ENCODE assay signal across 8 mouse cellular contexts in genomic region chrX:75874332-75875291, GRCm38 (mm10). TPM values are rescaled to one million over a fixed set of nuclear protein-coding genes. Genes with fewer than 3 reads are reported as not detected.
A peak's percentile ranks its signal among the peaks of the same experiment; 100 is the strongest.
DNase-seq lines count a peak whose midpoint lies in the region; ATAC-seq lines count a peak whose summit lies in the region.

Gene Pls3, minus strand, starts transcription at chrX:75875182.

- no peaks in the 10 kb centered on the region for H3K9me3 ChIP-seq in embryonic facial prominence, embryonic 10.5 days
- H3K9me3 ChIP-seq in intestine, embryonic 16.5 days (ENCODE audit: control insufficient read depth, low read length) = no peaks in the 10 kb centered on the region

- ATAC-seq in granulocyte monocyte progenitor cell, adult 5-6 weeks (replicated peaks; ENCODE audit: poor library complexity, severe bottlenecking) = peak; percentile 100
- peak; percentile 98 for ATAC-seq in intestine, embryonic 16.5 days
- ATAC-seq in megakaryocyte progenitor cell, adult 5-6 weeks (replicated peaks; ENCODE audit: poor library complexity) = peak; percentile 99
- no peak for ATAC-seq in monocyte, adult 5-6 weeks (replicated peaks; ENCODE audit: insufficient number of reproducible peaks, low FRiP score, low TSS enrichment, poor library complexity, severe bottlenecking)

- H3K4me1 ChIP-seq in embryonic facial prominence, embryonic 10.5 days = peaks cover 7% of the 10 kb centered on the region; the same call in 1 of the 2 replicates
- no peaks in the 10 kb centered on the region for H3K4me1 ChIP-seq in intestine, embryonic 16.5 days (ENCODE audit: control insufficient read depth, insufficient read depth, low read length)

- no peaks in the 10 kb centered on the region for H3K36me3 ChIP-seq in embryonic facial prominence, embryonic 10.5 days (replicated peaks)
- no peaks in the 10 kb centered on the region for H3K36me3 ChIP-seq in intestine, embryonic 16.5 days (ENCODE audit: control insufficient read depth, insufficient read depth, low read length)

- peak within 1 kb of the TSS; percentile 68 for H3K9ac ChIP-seq in intestine, embryonic 16.5 days (ENCODE audit: low read depth, low read length)

- 13% methylated on average over 45 of the region's 45 CpGs for WGBS in embryonic facial prominence, embryonic 10.5 days
- 12% methylated on average over 43 of the region's 45 CpGs for WGBS in intestine, embryonic 16.5 days

- intact Hi-C loops in left cerebral cortex, postnatal 14 days (cut with DNase I) = loop anchor here (10.0 kb wide), 1 partner anchor 310 kb away; no protein-coding TSS in a partner anchor

- H3K4me3 ChIP-seq in embryonic facial prominence, embryonic 10.5 days = peak within 1 kb of the TSS; percentile 63
- H3K4me3 ChIP-seq in intestine, embryonic 16.5 days (ENCODE audit: low read length) = peak within 1 kb of the TSS; percentile 55

- peaks cover 11% of the 10 kb centered on the region; the same call in 1 of the 2 replicates for H3K27me3 ChIP-seq in embryonic facial prominence, embryonic 10.5 days (replicated peaks; ENCODE audit: low read depth, poor library complexity, severe bottlenecking)
- no peaks in the 10 kb centered on the region for H3K27me3 ChIP-seq in intestine, embryonic 16.5 days (replicated peaks; ENCODE audit: control insufficient read depth, insufficient read depth, low read length)

- peak within 1 kb of the TSS; percentile 57 for H3K4me2 ChIP-seq in intestine, embryonic 16.5 days (ENCODE audit: low read depth, low read length)

- peak; percentile 38 to 69 for DNase-seq in adrenal gland, postnatal 4 days (ENCODE audit: low spot score in 2 of 2)
- DNase-seq in embryonic facial prominence, embryonic 10.5 days (ENCODE audit: low spot score) = peak; percentile 91
- peak; percentile 75 to 85 for DNase-seq in left cerebral cortex, postnatal 14 days (ENCODE audit: low spot score in 2 of 2)
- peak; percentile 71 to 87 for DNase-seq in right cerebral cortex, postnatal 36 days (ENCODE audit: low spot score in 2 of 2)

- H3K27ac ChIP-seq in embryonic facial prominence, embryonic 10.5 days (replicated peaks) = peak within 1 kb of the TSS; percentile 82
- H3K27ac ChIP-seq in intestine, embryonic 16.5 days (ENCODE audit: low read length) = peak within 1 kb of the TSS; percentile 71

RNA-seq across cellular contexts. Expression of gene Pls3, which starts in this region (rescaled TPM):
- 10 to 100 TPM; 62.8 to 65.3 TPM for total RNA-seq in adrenal gland, postnatal 4 days (2021)
- polyA plus RNA-seq in embryonic facial prominence, embryonic 10.5 days (2016; fragmentation: Nextera tagmentation; extraction: Ambion mirVana) = 72.4 and 73.1 TPM in 2 replicates
- 2.5 and 3.4 TPM in 2 replicates for total RNA-seq in granulocyte monocyte progenitor cell, adult 5-6 weeks (2014; fragmentation: Nextera tagmentation)
- 1.1 and 3.2 TPM in 2 replicates for total RNA-seq in granulocyte monocyte progenitor cell, adult 5-6 weeks (2017)
- 55.4 and 56.9 TPM in 2 replicates for polyA plus RNA-seq in intestine, embryonic 16.5 days (2015; fragmentation: Nextera tagmentation; extraction: Ambion mirVana)
- total RNA-seq in left cerebral cortex, postnatal 14 days (2021) = 100 to 1,000 TPM in 1 of 2 experiments, 10 to 100 TPM in 1; 99.5 to 103 TPM
- 3.4 and 4.3 TPM in 2 replicates for total RNA-seq in megakaryocyte progenitor cell, adult 5-6 weeks (2015)
- 2.4 and 2.8 TPM in 2 replicates for total RNA-seq in megakaryocyte progenitor cell, adult 5-6 weeks (2017)
- total RNA-seq in monocyte, adult 5-6 weeks (2017) = 0.75 to 1.3 TPM (median 1.2 TPM) in 3 replicates

Comparison
In these comparisons a context has a peak if more than half of its experiments do, and no peak if none do; other contexts are left out.
1. RNA of gene Pls3 (total RNA-seq): 99.5 to 103 TPM in left cerebral cortex, postnatal 14 days and 62.8 to 65.3 TPM in adrenal gland, postnatal 4 days; 2.4 to 4.3 TPM in megakaryocyte progenitor cell, adult 5-6 weeks, 1.1 to 3.4 TPM in granulocyte monocyte progenitor cell, adult 5-6 weeks and 0.75 to 1.3 TPM in monocyte, adult 5-6 weeks; every median in the first group is over 10 times any median in the second.
2. Peak in every context shown above with its lines, with median percentiles within 50 percentile points of each other: DNase-seq.